Mouse (Mus musculus) midbrain, postnatal 0 days (tissue): ENCODE measurements around the gene Cir1. TPM values are rescaled to one million over a fixed set of nuclear protein-coding genes. Genes with fewer than 3 reads are reported as not detected.
A peak's percentile ranks its signal among the peaks of the same experiment; 100 is the strongest.

Experiments
- ATAC-seq: fragments of 200-750 bp; cut with Nextera tagmentation; 2 replicates; pipeline ENCODE4 v1.8.0; 2017; ENCODE audit warnings: moderate number of reproducible peaks, mild to moderate bottlenecking, moderate TSS enrichment, moderate library complexity; ENCODE audit not compliant: low FRiP score
- DNase-seq: peaks from one replicate; pipeline ENCODE4 v3.0.0-alpha.2; 2015; ENCODE audit warnings: low spot score
- H3K27ac ChIP-seq: fragments of 300-500 bp; sonication (generic); 2 replicates; pipeline ENCODE4 v1.5.1; 2014; ENCODE audit warnings: low read depth, mild to moderate bottlenecking, low read length, mixed read lengths
- H3K27me3 ChIP-seq: fragments of 300-500 bp; sonication (generic); 2 replicates; pipeline ENCODE4 v1.6.1; 2014; ENCODE audit warnings: low read length, control low read depth, mixed read lengths; ENCODE audit not compliant: insufficient read depth
- H3K36me3 ChIP-seq: fragments of 300-500 bp; sonication (generic); 2 replicates; pipeline ENCODE4 v1.6.1; 2014; ENCODE audit warnings: low read length, control low read depth, mixed read lengths; ENCODE audit not compliant: insufficient read depth
- H3K4me1 ChIP-seq: fragments of 300-500 bp; sonication (generic); 2 replicates; pipeline ENCODE4 v1.6.1; 2014; ENCODE audit warnings: mild to moderate bottlenecking, control low read depth, antibody characterized with exemption, low read length, mixed read lengths; ENCODE audit not compliant: insufficient read depth
- H3K4me2 ChIP-seq: fragments of 300-500 bp; sonication (generic); 2 replicates; pipeline ENCODE4 v1.6.1; 2014; ENCODE audit warnings: low read depth, mild to moderate bottlenecking, low read length, mixed read lengths; ENCODE audit not compliant: poor library complexity, severe bottlenecking
- H3K4me3 ChIP-seq: fragments of 300-500 bp; sonication (generic); 2 replicates; pipeline ENCODE4 v1.5.1; 2014; ENCODE audit warnings: low read depth, mild to moderate bottlenecking, low read length, moderate library complexity
- H3K9ac ChIP-seq: fragments of 300-500 bp; sonication (generic); replicated peaks from 2 replicates; pipeline ENCODE4 v1.6.1; 2014; ENCODE audit warnings: mild to moderate bottlenecking, low read length, moderate library complexity, mixed read lengths; ENCODE audit not compliant: poor library complexity, severe bottlenecking
- H3K9me3 ChIP-seq: fragments of 300-500 bp; sonication (generic); 2 replicates; pipeline ENCODE4 v1.6.1; 2016; ENCODE audit warnings: low read length, control low read depth
- CTCF ChIP-seq: IDR thresholded peaks from 2 replicates; pipeline ENCODE4 v1.5.1; 2016; ENCODE audit warnings: antibody characterized with exemption, mild to moderate bottlenecking
- WGBS: fragments of 180-500 bp; shearing (Covaris S2); extraction: QIAGEN DNeasy Blood & Tissue Kit; methylation state at CpG from one replicate; pipeline ENCODE4 v1.1.7; 2014; 5-methylcytosine and 5-hydroxymethylcytosine counted together
- polyA plus RNA-seq: library from polyadenylated mRNA; unstranded; fragments of >200 nt; fragmentation: Nextera tagmentation; extraction: Ambion mirVana; gene quantifications from 2 replicates; pipeline ENCODE4 v1.2.1, GENCODE M21; 2015
- total RNA-seq: library from RNA; depleted of rRNA; stranded (reverse); fragments of >200 nt; gene quantifications from 2 replicates; pipeline ENCODE4 v1.2.3, GENCODE M21; 2014

The Cir1 gene
- total and polyA plus RNA-seq, 2 experiments from 2014 or later: 4.1 to 36.3 TPM

DNA sequence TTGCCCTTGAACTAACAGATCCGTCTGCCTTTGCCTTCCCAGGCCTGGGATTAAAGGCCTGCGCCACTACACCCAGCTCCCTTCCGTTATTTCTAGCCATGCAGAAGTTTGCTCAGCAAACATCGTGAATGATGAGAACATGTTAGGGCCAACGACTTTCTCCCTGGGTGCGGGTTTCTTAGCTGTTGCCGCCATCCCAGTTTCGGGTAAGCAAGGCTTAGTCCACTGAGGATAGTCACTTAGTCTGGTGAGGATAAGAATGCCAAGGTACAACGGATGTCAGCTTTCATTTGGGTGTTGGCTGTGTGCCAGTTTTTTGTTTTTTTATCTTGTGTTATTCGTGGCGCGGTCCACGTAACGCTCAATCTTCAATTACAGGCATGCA lies 608 bp upstream of the Cir1 start:
- 43% methylated on average over 14 of the region's 14 CpGs for WGBS
- Histone ChIP-seq H3K36me3 (peaks cover 3% of the 10 kb centered on the region; the same call in 1 of the 2 replicates), H3K27me3 (no peaks in the 10 kb centered on the region), H3K4me2 (peak overlapping the region; percentile 42), H3K27ac (no peak overlapping the region), H3K9ac (no peak overlapping the region), H3K4me1 (no peaks in the 10 kb centered on the region), H3K4me3 (peak overlapping the region; percentile 79), H3K9me3 (no peaks in the 10 kb centered on the region)
- DNase-seq (no peak), ATAC-seq (peak; percentile 24; the same call in 1 of the 2 replicates)
- no peak for TF ChIP-seq CTCF

DNA sequence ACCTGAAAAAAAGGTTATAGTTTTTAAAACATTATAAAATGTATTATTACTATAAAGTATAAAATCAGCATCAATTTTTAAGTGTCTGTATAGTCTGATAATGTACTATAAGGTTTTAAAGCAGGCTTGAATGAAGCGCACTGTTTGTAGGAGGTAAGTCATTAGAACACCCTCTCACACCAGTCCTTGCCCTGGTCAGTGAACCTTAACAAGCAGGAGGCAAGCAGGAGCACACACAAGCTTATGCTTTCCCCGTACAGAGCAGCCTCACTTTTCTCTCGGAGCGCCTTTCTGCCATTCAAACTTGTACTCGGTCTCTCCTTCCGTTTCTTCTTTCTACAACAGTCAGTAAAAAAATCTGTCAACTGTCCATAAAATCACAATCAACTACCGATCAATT lies 6.5 kb downstream of the Cir1 start:
- DNase-seq (no peak), ATAC-seq (no peak)
- H3K4me3 ChIP-seq: no peak overlapping the region
- no peak overlapping the region for H3K4me2 ChIP-seq
- H3K36me3 ChIP-seq: peaks cover 31% of the 10 kb centered on the region
- no peak for TF ChIP-seq CTCF
- H3K27ac ChIP-seq: no peak overlapping the region
- H3K4me1 ChIP-seq: no peaks in the 10 kb centered on the region
- H3K9me3 ChIP-seq: no peaks in the 10 kb centered on the region
- 88% methylated on average over 7 of the region's 7 CpGs for WGBS
- no peaks in the 10 kb centered on the region for H3K27me3 ChIP-seq
- no peak overlapping the region for H3K9ac ChIP-seq

GRCm38 (mm10) chr2:73304506-73304905 lies 8.0 kb downstream of the Cir1 start:
- ATAC-seq (no peak), DNase-seq (no peak)
- Histone ChIP-seq H3K9ac (no peak overlapping the region), H3K36me3 (peaks cover 31% of the 10 kb centered on the region), H3K4me1 (no peaks in the 10 kb centered on the region), H3K27ac (no peak overlapping the region), H3K4me3 (no peak overlapping the region), H3K4me2 (no peak overlapping the region), H3K27me3 (no peaks in the 10 kb centered on the region), H3K9me3 (no peaks in the 10 kb centered on the region)
- 92% methylated on average over 5 of the region's 5 CpGs for WGBS
- TF ChIP-seq CTCF: no peak

GRCm38 (mm10) chr2:73302722-73303121 lies 9.8 kb downstream of the Cir1 start:
- Histone ChIP-seq H3K27ac (no peak overlapping the region), H3K36me3 (peaks cover 28% of the 10 kb centered on the region), H3K27me3 (no peaks in the 10 kb centered on the region), H3K4me2 (no peak overlapping the region), H3K4me1 (no peaks in the 10 kb centered on the region), H3K9me3 (no peaks in the 10 kb centered on the region), H3K9ac (no peak overlapping the region), H3K4me3 (no peak overlapping the region)
- ATAC-seq (no peak), DNase-seq (no peak)
- TF ChIP-seq CTCF: no peak
- 96% methylated on average over 9 of the region's 9 CpGs for WGBS

DNA sequence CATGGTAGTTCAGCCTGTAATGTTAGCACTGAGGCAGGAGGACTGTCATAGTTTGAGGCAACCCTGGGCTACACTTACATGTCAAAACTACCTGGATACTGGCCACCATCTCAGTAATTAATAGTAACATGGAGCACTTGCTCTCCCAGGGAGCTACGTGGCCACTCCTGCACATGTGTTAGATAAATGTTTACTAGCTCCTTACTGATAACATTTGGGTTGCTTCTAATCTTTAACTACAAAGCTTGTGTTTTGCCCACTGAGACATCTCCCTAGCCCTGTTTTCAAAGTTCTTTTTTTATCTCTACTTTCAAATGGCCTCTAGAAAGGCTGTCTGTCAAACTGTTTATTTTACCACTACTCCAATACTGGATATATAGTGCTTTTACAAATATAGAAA lies 10.5 kb downstream of the Cir1 start:
- Histone ChIP-seq H3K4me1 (no peaks in the 10 kb centered on the region), H3K4me3 (no peak overlapping the region), H3K4me2 (no peak overlapping the region), H3K9ac (no peak overlapping the region), H3K27ac (no peak overlapping the region), H3K36me3 (peaks cover 22% of the 10 kb centered on the region), H3K9me3 (no peaks in the 10 kb centered on the region), H3K27me3 (no peaks in the 10 kb centered on the region)
- DNase-seq (no peak), ATAC-seq (no peak)
- WGBS: 93% methylated on average over 1 of the region's 1 CpGs
- no peak for TF ChIP-seq CTCF

DNA sequence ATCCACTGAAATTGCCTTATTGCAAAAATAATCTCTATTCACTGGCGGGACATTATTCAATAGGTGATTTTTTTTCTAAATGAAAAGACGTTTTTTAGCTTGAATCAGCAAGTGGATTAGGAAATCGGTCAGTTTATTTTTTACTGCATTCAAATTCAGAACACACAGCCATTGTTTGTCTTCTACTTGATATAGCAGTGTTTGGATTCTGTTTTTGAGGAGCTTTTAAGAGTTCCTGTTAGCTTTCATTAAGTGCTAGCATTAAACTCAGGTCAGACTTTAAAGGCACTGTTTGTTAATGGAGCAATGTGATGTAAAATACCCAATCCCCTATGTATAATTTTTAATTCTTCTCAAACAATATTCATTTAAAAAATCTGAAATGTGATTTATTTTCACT lies 13.7 kb downstream of the Cir1 start:
- no peak for TF ChIP-seq CTCF
- Histone ChIP-seq H3K36me3 (peaks cover 12% of the 10 kb centered on the region), H3K4me3 (no peak overlapping the region), H3K27ac (no peak overlapping the region), H3K9ac (no peak overlapping the region), H3K4me2 (no peak overlapping the region), H3K9me3 (no peaks in the 10 kb centered on the region), H3K4me1 (no peaks in the 10 kb centered on the region), H3K27me3 (no peaks in the 10 kb centered on the region)
- ATAC-seq (no peak), DNase-seq (no peak)
- 36% methylated on average over 3 of the region's 3 CpGs for WGBS
